Mouse (Mus musculus) kidney, adult 8-10 months (tissue): ENCODE measurements at regions not wholly inside any gene's neighbourhood (a gene's known extent, or its start where the extent isn't known, plus 50 kb on each side); places are given as distances from the start of the nearest gene placed in this dataset.

Source experiments
- DNase-seq, 2 experiments: peaks; one replicate each; pipeline ENCODE4 v3.0.0; 2022

DNA sequence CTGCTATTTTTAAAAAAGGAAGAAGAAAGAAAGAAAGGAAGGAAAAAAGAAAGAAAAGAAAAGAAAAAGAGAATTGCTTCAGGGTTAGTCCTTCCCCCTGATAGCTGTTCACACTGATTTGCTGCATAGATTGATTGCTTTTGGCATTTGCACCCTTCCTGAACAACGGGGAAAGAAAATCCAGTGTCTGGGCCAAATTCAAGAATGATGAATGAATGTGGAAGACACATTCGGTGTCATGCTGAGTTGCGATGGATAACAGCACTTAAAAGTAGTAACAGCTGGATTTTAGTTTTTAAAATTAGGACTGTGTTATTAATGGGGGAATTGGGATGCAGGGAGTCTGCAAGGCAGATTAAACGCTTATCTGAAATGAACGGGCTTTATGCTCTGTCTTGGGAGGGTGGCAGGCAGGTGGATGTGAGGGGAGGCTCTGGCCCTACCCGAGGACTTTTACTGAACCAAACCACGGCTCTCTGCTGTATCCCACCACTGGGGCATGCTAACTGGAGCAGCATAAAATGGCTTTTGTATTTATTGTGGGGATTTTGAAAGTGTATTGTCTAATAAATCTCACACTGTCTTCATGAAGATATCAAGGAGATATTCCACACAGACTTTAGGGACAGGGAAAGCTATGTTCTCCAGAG is 114.4 kb downstream of the Lca5 start:
- no peak for DNase-seq

DNA sequence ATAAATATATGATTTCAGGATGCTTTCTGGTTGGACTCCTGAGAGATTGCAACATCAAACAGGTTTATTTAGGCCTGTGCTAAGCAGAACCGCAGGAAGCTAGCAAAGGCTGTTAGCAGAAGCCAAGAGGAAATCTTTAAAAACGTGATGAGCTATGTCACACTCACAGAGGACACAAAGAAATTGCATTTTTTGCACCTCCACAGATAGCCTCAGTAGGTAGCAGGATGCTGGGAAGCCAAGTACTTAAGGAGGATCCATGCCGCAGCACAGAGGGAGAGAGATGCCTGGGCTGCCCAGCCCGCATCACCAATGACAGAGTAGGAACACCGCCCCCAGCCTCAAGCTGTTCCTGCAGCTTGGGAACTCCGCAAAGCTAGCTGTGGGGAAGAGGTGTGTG is 115.0 kb downstream of the Lca5 start:
- DNase-seq: no peak

DNA sequence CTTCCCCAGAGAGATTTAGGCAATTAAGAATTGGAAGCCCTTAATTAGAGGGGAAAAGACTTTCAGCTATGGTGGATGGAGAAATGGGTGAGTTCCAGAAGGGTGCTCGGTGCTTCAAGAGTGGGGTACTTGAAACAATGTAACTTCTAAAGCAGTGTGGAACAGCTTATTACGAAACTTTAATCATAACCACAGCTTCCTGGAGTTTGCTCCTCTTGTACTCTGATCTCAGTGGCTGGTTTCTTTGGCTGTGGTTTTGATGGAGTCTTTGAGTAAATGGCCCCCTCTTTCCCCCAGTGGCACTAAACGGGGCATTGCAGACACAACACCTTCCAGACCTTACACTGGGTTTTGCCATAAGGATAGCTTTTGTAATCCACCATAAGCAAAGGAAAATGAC is 116.6 kb downstream of the Lca5 start:
- DNase-seq: no peak

DNA sequence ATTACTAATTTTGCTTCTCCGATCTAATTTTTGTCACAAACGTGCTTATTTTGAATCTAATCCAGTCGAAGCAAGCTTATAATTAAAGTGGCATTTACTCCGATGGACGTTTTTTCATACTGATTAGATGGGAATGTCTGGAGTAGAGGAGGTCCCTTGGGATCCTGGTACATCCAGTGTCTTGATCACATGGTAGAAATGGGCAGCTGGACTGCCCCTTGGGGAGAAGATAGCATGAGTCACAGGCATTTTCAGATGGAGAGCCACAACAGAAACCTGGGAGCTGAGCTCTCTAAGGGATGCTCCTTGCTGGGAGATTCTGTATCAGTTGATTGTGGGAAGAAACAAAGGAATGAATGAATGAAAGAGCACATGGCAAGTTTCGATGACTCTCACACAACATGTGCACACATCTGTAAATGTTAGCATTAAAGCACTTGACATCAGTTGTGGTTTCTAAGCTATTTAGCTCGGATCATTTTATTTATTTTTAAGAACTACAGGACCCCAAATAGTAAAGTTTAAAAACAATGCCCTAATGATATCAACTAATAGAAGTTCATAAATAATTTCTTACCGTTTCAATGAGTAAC is 117.8 kb downstream of the Lca5 start:
- DNase-seq: no peak

DNA sequence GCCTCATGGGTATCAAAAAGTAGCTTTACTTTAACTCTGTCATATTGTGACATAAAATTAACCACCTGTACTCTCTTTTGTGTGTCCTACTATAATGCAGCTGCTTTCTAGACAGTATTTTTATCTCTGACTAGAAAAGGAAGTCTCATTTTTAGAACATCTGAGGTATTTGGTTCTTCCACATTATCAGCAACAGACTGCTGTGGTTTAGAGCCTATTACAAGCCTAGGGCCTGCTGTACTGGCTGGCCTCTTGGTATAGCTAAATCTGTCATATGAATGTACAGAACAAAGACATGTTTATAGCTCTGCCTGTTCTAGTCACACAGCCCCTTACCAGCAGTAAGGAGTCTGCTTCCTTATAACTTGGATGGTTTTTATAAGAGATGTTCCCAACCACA is 119.1 kb downstream of the Lca5 start:
- no peak for DNase-seq

DNA sequence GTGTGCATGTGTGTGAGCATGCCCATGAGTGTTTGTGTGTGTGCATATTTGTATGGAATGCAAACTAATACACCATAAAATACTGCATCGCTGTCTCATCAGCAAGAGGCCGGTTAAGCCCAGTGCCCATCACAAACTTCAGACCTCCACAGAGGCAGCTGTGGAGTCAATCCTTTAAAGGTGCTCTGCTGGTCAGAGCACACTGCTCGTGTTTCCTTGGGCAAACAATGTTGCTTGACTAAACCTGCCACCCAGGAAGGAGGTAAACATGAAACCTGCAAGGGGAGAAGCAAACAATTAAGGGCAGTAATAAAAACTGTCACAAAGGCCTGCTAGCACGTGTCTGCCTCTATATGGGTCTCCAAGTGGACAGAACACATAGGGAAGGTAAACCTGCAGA is 120.1 kb downstream of the Lca5 start:
- no peak for DNase-seq

DNA sequence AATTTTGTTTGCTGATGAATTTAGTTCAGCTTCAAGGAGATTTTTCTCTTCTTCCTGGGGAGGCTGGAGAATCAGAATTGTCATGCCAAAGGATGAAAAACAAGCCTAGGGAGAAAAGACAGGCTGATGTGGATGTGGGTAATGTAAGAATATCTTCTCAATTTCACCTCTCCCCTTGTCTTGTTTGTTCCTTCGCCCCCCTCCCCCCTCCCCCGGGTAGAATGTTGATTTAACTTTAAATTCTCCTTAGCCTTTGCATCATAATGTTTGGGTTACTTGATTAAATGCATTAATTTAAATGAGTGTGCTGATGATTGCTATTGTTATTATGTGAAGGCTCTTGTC is 124.1 kb downstream of the Lca5 start:
- no peak for DNase-seq

DNA sequence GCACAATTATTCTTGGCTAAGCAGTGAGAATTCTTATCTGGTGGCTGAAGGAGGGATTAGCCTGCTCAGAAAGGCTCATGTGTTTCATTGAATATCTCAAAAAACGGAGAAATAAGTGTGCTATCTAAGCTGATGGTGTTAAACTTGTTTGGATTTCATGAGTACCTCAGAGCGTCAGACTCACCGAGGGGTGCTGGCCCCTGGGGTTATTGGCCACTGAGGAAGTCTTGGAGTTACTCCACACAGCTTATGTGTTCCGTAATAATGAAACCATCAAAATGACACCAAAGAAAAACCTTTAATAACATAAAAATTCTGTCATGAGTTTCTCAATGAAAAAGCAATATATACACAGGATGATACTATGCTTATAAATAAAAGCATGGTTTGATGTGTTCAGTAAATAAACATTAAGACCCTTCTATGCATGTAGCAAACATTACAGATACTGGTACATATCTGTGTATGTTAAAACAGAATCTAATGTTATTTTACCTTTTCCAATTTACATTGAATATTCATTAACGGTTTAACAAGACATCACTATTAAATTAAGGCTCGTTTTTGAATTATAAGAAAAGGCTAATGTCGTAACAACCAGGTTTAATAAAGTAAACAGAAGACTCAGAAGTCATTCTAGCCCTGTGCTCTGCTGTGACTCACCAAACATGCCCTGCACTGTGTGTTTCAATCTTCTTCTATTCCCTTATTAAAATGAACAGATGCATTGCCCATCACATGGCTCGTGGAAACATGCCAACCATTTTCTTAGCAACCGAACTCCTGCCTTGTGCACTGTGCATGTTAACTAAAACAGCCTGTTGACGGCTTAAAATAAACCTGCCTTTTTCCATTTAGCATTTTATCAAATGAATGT is 124.7 kb downstream of the Lca5 start:
- DNase-seq: no peak

DNA sequence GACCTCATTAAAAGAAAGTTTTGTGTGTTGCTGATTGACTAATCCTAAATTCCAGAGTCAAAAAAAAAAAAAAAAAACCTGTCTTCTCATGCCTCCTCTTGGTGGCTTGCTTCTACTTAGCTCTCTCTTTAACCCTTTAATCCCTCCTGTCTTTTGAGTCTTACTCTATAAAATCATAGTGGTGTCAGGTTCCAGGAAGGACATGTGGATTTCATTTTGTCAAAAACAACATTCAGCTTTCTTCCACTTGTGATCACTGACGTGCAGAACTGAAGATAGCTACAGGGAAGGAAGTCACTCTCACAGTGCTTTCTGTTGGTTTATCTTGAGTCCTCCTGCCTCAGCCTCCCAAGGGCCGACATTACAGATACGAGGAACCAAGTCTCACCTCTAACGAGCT is 132.2 kb downstream of the Lca5 start:
- no peak for DNase-seq

DNA sequence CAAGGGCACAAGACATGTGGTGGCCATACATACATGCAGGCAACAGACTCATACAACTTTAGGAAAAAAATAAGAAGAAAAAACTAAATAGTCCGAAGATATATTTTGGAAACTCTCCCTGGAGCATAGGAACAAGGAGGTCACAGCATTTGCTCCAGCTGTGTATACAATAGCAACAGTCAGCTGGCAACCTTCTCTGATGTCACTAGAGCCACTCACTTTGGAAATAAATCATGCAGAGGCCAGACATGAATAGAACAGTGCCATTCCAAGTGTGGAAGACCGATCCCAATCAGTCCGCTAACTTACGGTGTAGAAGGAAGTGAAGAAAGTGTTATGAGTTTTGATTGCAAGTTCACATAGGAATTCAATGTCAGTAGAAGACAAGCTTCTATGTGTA is 132.8 kb downstream of the Lca5 start:
- DNase-seq: no peak

DNA sequence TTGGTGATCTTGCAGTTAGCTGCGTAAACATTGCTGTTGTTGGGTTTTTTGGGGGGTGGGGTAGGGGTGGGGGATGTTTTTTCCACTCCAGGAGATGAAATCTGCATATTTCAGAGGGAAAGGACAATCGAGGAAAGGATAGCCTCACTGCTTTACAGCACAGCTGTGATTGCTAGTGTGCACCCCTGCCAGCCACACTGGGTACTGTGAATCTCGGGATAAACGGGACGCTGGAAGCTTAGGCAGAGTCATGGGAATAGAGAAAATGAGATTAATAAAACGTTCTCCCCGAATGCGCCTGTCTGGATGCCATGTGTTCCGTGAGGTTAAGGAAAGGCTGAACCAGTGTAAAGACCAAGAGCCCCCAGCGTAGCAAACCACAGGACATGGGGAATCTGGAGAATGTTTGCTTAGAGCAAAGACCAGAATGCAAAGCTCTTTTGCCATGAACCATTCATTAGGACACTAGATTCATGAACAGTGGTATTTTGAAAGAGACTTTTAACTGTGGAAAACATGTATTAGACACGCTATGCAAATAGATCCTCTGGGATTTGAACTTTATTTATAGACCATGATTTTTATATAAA is 133.5 kb downstream of the Lca5 start:
- DNase-seq: no peak

DNA sequence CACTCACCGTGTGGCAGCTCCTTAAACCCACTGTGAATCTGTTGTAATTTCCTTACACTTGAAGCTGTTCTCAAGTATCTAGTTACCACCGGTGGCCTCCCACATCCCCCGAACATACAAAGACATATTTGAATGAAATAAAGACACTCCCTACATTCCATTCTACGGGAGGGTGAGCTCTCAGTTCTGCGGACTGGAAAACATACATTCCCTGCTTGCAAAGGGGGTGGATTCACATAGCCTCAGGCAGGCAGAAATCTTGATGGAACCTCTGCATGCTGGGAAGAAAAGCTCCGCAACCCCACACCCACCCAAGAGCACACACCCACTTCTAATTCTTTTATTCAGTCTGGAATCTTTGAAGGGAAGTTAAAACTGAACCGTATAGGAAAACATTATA is 136.0 kb downstream of the Lca5 start:
- DNase-seq: no peak

DNA sequence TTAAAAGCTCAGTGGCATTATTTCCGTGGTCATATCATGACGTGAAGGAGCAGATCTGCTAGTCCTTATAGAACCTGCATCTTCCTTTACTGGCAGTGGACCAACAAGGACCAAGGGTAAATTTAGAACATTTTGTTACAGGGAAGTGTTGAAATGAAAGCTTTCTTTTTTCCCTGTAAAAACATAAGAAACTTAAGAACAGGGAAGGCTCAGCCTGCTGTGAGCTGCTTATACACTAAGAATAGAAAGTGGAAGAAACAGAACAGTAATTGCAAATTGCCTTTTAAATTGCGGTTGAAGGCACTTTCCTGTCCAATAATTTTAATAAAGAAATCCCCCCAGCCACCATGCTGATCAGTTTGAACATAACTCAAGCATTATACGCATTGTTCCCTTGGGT is 140.4 kb downstream of the Lca5 start:
- no peak for DNase-seq

DNA sequence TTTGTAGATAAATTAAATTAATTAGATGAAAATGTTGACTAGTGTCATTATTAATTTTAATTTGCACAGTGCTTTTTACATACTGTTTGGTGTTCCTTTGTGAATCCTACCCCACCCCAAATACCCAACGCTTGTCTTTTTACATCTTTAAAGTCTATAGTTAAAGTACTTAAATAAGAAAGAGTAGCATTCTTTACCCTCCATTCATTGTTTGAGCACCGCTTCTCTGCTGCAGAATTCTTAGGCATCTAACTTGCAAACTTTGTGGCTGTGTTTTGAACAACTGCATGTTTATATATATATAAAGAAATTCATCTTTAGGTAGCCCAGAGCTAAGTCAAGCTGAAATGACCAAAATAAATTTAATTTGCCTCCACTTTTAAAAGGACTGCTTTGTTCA is 140.9 kb downstream of the Lca5 start:
- DNase-seq: no peak

DNA sequence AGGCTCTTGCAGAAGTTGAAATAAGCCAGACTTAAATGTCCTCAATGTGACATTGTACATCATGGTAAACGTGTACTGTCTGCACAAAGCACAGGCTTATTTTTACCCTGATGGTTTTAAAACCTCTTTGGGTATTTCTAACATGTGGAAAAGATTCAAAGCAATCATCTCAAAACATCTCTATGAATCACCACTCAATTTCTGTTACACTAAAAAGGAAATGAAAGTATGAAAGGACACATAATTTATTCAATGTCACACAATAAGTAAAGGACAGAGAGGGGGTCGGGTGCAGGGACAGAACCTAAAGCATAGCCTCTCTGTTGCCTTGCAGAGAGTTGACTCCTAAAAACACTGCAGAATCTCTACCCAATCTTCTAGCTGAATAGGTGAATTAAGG is 141.3 kb downstream of the Lca5 start:
- DNase-seq: no peak

DNA sequence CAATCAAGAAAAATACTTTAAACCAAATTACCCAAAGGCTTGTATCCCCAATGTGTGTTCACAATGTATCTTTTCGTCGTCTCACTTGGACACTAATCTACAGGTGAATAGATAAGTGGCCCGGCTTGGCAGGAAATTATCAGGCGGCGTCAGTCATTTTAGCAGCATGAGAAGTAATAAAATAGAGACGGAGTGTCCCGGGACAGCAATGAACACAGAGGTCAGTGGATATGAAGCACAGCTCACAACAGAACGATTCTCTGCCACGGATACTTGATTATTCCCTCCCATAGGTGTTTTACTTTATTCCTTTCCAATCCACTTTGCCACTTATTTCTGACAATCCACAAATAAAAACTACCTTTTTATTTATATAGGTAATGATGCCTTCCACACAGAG is 145.5 kb downstream of the Lca5 start:
- DNase-seq: no peak

DNA sequence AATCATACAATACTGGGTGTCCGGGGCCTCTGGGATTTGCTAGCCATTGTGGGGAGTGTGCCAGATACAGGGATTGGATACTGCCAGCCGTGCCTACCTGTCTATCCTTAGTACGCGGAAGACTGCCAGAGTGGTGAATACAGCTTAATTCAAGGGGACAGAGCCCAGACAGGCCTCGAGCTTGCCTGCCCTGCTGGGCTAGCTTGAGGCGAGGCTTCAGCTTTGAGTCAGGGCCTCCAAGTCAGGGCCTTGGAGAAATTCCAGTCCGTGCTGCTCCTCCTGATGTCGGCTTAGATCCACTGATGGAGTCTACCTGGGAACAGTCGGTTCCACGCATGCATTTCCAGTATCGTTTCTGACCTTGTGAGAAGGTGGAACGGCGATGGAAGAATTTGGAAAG is 146.5 kb downstream of the Lca5 start:
- DNase-seq: no peak

DNA sequence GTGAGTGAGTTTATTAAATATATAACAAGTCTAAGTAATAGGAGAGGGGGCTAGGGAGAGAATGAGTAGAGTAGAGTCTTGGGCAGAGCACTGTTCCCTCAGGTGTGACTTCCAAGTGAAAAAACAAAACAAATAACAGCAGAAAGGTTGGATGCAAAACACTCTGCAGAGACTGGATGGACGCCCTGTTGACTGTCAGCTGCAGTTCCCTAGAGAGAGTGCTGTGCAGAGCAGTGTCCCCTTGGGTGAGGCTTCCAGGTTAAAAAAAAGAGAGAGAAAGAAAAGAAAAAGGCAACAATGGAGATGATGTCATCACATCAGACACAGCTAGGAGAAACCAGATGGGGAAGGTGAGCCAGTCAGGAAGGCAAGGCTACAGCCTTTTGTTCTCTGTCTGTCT is 137.6 kb upstream of the Hmgn3 start:
- no peak for DNase-seq

DNA sequence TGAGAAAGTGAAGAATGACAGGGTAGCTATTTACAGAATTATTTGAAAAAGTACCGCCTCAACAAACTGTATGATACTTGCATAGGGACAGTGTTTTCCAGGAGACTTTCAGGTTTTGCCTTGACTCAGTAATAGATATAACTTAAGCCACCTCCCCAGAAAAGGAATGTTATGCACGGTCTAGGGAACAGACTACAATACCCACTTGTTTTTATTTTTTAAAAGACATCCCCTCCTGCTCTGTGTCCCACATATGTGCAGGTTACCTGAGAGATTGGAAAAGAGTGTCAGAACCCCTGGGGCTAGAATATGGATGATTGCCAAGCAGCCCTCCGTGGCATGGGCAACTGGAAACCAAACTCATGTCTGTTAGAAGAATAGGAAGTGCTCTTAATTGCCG is 137.2 kb upstream of the Hmgn3 start:
- DNase-seq: no peak

DNA sequence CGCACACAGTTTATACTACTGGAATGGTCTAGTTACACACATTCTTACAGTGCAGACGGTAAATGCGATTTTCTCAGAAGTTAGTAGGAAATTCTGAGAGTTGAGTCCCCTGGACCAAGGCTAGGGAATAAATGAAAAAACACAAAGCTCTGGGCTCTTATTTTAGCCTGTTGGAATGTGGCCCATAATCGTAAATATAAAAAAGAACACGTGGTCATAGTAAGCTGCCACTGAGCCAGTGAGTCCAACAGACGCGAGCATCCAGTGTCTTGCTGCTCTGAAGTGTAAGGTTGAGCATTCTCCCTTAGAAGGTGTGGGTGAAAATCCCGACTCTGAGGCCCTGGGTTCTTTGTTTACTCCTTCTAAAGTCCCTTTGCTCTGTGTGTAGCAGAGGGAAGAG is 136.8 kb upstream of the Hmgn3 start:
- no peak for DNase-seq

DNA sequence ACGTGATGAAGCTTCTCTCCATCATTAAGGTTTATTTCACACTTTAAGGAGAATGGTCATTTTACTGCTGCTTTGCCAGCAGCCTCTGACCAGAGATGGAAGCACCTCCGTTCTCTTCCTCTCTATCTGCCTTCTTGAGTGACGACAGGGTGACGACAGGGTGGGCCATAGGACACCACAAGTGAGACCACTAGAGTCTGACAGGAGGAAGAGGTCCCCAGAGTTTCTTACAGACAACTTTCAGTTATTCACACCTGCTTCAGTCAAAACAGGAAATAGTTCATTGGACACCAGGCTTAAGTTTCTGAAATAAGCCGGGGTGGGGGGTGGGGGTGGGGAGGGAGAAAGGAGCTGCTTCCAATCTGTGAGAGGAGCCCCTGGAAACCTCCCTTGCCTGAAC is 131.3 kb upstream of the Hmgn3 start:
- DNase-seq: no peak

DNA sequence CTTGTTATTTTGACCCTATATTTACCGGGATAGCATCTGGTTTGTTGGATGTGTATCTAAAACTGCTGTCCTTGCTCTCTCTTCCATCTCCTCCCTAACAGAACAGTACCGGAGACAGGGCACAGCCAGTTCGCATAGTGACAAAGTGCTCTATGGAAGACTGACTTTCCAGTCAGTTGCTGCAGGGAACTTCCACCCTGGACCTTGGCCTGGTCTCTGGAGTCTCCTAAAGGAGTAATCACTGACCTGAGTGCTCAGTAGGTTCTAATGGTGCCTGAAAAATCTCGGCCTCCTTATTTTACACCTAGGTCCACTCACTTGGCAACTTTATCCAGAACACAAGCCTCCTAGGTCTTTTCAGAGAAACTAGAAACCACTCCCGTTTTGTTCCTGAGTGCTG is 130.9 kb upstream of the Hmgn3 start:
- DNase-seq: peak in 1 of 2 experiments; percentile 59

DNA sequence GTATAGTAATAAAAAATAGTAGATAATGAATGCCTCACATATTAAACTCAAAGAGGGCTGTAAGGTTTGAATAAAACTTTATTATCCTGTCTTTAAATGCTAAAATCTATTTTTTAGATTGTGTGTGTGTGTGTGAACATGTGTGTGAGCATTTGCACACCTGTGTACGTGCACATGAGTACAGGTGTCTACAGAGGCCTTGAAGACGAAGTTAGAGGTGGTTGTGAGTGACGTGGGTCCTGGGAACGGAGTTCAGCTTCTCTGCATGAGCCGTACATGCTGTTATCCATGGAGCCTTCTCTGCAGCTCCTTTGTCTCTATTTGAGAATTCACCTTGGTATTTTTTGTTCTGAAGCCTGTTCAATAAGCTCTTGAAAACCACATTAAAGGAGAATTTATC is 129.8 kb upstream of the Hmgn3 start:
- DNase-seq: no peak

DNA sequence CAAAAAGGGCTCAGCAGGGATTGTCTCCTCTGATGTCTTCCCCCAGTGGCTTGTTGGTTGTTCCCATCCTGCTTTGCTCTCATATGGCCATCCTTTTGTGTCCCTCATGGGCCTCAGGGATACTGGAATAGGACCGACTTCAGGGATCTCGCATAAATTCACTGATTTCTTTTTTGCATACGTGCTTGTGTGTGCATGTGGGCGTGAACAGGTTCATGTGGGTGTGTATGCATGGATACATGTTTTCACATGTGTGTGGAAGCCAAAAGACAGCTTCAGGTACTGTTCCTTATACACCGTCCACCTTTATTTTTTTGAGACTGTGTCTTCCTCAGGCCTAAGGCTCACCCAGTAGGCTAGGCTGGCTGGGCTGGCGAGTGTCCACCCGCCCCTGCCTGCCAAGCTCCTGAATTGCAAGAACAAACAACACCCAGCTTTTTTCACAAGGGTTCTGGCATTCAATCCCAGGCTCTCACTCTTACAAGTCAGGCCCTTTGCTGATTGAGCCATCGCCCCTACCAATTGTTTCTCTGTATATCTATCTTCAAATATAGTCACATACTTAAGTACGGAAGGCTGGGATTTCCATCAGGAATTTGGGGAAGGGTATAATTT is 127.0 kb upstream of the Hmgn3 start:
- no peak for DNase-seq
